Mouse (Mus musculus): Measurements from ENCODE around the gene Ercc8. TPM values are rescaled to one million over a fixed set of nuclear protein-coding genes. Genes with fewer than 3 reads are reported as not detected.

Gene Ercc8
- total RNA-seq, 2 experiments from 2014 or later, result 17.1 to 23.2 TPM

DNA sequence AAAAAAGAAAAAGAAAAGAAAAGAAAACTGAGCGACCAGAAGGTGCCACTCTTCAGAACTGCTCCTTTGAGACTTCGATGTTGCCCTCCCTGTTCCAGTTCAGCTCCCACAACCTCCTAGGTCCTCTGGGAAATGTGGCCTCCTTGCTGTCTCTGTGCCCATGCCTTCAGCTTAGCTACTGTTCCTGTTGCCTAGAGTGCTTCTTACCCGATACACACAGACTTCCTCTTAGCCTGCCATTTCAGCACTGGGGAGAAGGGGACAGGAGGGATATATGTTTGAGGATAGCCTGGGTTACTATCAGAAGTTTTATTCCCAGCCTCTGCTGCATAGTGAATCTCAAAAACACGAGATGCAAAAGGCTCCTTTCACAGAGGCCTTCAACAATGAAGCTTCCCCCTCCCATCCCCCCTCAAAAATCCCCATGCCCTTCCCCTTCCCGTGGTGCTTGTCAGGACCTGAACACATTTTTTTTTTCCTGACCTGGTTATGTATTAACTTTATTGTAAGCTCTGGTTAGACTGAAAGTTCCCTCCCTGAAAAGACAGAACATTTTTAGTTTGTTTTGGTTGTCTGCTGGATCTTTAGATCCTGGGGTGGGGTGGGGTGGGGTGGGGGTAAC lies 54.0 kb downstream of the Ercc8 start:
- intact Hi-C loops (cut with DNase I), result no loop called here
- no peak for DNase-seq (ENCODE audit: low spot score in 2 of 2)

DNA sequence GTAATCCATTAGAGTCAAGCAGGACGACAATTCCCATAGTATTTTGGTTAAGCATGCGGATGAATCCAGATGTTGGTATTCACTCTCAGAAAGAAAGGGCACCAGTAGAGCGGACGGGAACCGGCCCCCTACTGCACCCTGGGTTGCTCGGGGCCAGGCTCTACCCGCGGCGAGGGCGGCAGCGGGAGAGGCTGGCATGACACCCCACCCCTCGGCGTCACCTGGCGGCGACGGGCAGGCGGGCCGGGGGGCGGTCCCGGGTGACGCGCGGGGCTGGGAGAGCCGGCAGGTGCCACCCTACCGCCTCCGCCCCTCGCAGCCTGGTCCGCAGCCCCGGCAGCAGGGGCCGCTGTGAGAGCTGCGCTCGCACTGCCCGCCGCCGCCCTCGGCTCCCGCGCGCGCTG lies 55.6 kb downstream of the Ercc8 start, which contains the start of gene Elovl7:
TSS of gene Elovl7 (plus strand) at position 324 of the 404 bp plus-strand sequence.
- intact Hi-C loops (cut with DNase I), result loop anchor here (1.0 kb wide), 1 partner anchor 102 kb away; the partner anchor contains the start of gene Depdc1b
- DNase-seq (ENCODE audit: low spot score in 2 of 2), result peak; percentile 79 to 82

DNA sequence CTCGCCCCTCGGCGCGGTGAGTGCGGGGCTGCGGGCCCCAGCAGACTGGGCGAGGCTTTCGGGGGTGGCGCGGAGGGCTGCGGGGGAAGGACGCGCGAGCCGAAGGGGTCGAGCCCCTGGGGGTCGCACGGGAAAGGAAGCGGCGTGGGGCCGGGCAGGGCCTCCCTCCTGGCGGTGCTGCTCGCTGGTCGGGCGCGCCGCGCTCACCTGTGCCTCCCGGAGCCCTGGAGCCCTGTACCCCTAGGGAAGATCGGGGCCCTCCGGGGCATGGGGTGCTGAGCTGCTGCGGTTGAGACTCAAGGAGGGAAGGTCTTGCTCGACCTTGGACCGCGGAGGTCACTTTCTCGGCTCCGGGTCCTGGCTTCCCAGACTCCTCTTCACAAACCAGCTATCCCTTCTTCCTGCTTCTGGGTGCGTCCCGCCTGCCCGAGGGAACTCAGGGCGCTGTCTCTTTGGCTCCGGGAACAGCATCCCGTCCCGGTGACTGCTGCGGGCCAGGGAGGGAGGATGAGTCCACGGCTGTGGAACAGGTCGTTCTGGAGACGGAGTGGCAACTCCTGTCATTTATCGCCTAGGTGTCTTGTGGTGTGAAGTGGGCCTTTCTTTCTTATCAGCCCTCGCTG lies 56.1 kb downstream of the Ercc8 start:
- DNase-seq (ENCODE audit: low spot score in 2 of 2), result peak; percentile 22 to 25
- intact Hi-C loops (cut with DNase I), result loop anchor here (1.0 kb wide), 1 partner anchor 102 kb away; the partner anchor contains the start of gene Depdc1b

DNA sequence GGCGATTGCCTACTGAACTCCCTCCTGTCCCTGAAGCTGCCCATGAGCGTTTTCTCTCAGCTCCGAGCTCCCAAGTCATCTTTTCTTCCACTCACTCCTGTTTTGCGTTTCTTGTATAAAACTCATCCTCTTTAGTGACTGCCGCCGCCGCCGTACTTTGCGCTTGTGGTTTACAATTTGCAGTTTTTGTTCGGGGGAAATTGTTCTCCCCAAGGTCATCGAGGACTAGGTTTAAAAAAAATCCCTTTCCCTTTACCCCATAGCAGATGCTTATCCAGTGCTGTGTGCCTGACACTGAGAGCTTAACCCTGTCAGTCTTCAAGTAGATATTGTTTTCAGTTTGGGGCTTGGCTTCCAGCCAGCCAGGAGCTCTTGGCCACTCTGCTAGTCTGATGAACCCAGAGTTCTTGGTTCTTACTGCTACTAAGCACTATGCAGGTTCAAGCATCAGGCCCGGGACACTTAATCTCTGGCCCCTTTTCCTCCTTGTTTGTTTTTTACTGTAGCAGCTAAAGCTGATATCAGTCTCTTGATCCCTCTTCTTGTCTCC lies 56.8 kb downstream of the Ercc8 start:
- no peak for DNase-seq (ENCODE audit: low spot score in 2 of 2)
- intact Hi-C loops (cut with DNase I), result no loop called here

DNA sequence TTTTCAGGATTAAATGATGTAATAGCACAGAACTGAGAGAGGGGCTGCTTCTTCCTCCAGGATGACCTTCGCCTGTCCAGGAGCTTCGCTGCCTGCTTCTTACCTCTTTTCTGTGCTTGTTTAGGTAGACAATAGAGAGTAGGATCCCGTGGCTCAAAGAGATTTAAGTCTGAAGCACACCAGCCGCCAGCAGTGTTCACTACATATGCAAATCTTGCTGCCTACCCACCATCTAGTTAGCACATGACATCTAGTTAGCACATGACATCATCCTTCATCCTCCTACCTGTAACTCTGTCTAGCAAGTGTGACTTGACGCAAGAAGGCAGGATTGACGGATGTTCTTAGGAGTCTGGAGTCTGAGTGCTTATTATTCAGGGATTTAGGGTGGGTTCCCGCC lies 61.2 kb downstream of the Ercc8 start:
- intact Hi-C loops (cut with DNase I), result no loop called here
- DNase-seq (ENCODE audit: low spot score in 2 of 2), result no peak

DNA sequence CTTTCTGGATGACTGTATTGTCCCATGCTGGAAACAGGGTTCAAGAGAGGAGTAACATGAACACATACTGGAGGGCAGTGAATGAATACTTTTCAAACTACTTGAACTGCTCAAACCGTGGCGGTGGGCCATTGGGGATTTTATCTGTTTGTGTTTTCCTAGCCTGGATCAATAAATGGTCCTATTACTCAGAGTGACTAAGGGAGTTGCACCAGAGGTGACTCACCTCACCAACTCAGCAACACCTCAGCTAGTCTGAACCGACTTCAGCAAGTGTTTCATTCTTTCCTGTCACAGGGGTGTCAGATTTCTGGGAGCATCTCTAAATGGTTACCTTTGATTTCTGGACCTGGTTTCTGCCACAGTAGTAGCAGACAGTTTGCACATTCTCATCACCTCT lies 70.7 kb downstream of the Ercc8 start:
- intact Hi-C loops (cut with DNase I), result no loop called here
- no peak for DNase-seq (ENCODE audit: low spot score in 2 of 2)

DNA sequence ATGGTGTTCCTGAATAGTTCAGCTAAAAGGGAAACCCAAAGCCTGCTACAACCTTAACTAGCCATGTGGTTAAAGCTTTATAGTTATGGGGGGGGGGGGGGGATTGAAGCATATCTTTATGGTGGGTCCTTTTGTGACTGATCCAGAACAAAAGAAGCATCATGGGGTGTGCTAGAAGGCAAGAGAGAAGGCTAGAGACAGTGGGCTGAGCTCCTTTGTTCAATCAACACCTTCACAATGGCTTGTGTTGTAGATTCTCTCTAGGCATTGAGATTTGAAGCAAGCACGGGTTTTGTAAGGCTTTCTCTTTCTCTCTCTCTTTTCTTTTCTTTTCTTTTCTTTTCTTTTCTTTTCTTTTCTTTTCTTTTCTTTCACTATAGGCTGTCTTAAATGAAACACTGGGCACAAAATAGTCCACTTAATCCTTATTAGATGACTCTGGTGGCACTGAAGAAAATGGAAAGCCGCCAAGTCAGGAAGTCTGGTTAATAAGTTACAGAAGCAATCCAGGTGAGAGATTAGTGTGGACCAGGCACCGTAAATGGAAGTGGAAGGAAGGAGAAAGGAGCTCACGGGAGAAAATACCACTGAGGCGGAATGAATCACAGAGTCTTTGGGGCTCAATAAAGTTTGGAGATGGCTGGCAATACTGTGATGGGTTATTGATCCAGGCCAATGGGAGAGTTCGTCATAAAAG lies 71.3 kb downstream of the Ercc8 start:
- DNase-seq (ENCODE audit: low spot score in 2 of 2), result no peak
- intact Hi-C loops (cut with DNase I), result no loop called here

DNA sequence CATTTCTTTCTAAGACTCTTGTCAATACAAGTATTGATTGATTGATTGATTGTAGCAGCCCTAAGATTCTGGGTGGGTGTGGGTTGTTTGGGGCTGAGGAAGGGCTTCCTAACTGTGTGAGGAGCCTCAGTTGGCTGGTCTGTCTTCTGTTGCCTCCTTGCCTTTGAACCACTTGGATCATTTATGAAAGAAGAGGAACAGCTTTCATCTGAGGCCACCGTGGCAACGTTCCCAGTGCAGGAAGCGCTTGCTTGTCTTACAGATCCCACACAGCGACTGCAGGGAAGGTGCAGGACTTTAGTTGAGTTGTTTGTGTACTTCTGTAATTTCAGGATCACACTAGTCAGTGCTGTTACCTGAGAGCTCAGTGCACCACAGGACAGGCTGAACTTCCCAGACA lies 81.5 kb downstream of the Ercc8 start:
- peak in 1 of 2 experiments; percentile 28 for DNase-seq (ENCODE audit: low spot score in 2 of 2)
- intact Hi-C loops (cut with DNase I), result no loop called here

DNA sequence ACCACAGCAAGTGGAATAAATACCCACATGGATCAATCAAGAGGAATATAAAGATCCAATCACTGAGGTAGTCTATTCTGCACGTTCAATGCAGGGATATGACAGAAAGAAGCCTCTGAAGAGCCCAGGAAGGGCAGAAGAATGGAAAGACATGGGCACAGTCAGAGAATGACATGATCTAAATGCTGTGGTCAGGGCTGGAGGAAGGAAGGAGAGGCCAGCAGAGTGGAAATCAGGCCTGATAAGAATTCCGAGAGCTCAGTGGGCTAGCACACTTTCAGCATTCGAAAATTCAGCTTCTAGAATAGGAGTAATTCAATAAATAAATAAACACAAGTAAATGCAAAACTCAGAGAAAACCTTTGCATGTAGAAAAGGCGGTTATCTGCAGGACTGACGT lies 83.2 kb downstream of the Ercc8 start:
- no peak for DNase-seq (ENCODE audit: low spot score in 2 of 2)
- intact Hi-C loops (cut with DNase I), result no loop called here

Other genes with a start within 250 kb of the Ercc8 start
- gene Smim15, start 114.3 kb upstream of the Ercc8 start, total RNA-seq (2021), result 10 to 100 TPM; 42.3 to 45.2 TPM
- 10 to 100 TPM; 21.8 to 22.2 TPM for gene Ndufaf2, start 108 bp upstream of the Ercc8 start, total RNA-seq (2021)
- gene Elovl7, start 55.7 kb downstream of the Ercc8 start, total RNA-seq (2021), result 1 to 10 TPM; 9.5 to 9.6 TPM
- gene Depdc1b, start 157.6 kb downstream of the Ercc8 start, total RNA-seq (2021), result 1 to 10 TPM in 1 of 2 experiments, under 1 TPM in 1; 0.37 to 1.1 TPM

All from left cerebral cortex, postnatal 25 days (tissue).